Mouse (Mus musculus): ENCODE data around the gene Amotl1.
"Not testable (repeated sequence)": the region's sequence is repeated elsewhere in the genome, so short reads cannot be mapped to it uniquely, and the experiment has no call there.

Gene Amotl1

DNA sequence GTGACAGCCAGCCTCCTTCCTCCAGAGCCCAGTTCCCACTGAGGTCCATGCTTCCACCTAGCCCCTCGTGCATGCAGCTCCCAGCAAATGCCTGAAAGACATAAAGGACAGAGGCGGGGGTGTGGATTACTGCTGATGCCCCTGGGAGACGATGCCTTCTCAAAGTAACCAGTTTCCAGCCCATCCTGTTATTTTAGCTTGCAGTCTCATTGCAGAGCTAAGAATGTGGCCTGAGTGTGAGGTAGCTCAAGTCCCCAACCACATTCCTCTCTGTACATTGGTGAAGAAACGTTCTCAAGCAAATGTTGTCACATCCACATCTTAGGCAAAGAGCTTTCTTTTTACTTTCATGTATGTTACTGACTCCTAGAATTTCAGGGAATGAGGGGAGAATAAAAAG, at the start of gene Amotl1:
Gene Amotl1, minus strand, starts transcription at position 101 of the 400 bp plus-strand sequence.
- in situ Hi-C loops (cut with MseI, MboI): no loop called here

DNA sequence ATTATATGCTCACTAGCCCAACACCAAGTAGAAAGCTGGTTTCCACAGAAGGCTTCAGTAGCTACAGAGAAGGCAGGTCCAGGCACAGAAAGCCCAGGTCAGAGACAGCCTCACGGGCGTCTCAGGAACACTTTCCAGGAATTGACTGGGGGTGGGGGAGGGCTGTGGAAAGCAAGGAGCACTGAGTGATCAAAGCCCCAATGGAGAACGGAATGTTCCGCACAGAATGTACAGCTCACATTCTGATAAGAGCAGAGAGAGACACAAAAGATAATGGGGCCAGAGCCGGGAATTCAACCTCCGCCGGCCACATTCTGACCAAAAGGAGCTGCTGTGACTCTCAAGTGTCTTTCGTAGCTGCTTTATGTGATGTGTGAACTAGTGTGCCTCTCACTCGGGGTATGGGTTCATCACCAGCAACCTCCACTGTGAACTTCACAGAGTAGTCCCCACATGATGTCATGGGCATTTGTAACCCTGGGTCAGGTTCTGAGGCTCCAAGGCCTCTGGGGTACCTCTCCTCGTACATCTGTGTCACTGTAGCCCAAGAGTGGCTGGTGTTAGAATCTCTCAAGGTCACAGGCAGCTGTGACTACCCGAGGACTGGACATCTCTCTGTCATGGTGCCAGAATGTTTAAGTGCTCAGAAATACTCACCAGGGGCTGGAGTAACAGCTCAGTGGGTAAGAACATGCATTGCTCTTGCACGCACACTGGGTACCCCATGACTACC, 44.7 kb upstream of the Amotl1 start:
- in situ Hi-C loops (cut with MseI, MboI): no loop called here

DNA sequence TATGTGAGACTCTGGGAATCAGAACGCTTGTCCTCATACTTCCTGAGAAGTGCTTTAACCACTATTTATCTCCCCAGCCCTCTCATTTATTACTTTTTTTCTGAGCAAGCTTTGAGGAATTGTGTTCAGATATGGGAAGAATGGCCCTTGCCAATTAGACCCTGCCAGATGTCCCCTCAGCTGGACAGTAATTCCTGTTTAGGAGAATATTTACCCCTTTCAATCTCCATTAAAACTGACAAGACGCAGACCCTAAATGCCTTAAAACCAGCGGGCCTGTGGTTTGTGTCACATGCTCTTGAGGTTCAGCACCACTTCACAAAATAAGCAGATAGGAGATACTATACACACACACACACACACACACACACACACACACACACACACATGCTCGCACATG, 39.5 kb upstream of the Amotl1 start:
- in situ Hi-C loops (cut with MseI, MboI): no loop called here

DNA sequence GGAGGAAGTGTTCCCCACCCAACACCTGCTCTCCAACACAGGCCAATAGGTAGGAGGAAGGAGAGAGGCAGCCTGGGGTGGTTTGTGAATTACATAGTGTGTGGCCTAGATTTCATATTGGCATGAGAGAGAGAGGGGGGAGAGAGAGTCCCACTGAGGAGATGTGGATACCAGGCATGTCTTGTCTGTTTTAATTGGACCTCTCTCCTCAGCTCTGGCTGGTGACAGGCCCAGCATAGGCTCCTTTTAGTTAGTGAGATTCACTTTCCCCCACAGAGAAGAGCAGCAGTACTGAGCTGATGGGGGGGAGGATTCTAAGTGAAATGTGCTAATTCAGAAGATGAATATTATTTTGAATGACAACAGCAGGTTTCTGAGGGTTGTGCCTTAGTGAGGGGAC, 37.9 kb upstream of the Amotl1 start:
- in situ Hi-C loops (cut with MseI, MboI): no loop called here

DNA sequence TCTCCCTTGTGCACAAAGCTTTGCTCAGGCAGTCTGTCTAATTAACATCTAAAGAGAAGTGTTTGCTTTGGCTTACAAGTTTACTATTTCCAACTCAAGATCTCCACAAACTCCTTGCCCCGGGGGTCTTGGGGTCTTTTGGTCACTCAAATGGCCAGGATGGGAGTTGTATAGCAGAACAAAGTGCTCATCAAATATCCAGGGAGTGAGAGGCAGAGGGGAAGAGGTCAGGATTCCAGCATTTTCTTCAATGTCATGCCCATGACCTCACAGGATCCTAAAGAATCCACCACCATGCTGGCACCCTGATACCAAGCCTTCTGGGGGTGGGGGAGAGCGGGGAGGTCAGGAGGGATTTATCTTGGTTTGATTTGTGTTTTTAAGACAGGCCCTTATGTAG, 35.7 kb upstream of the Amotl1 start:
- in situ Hi-C loops (cut with MseI, MboI): no loop called here

DNA sequence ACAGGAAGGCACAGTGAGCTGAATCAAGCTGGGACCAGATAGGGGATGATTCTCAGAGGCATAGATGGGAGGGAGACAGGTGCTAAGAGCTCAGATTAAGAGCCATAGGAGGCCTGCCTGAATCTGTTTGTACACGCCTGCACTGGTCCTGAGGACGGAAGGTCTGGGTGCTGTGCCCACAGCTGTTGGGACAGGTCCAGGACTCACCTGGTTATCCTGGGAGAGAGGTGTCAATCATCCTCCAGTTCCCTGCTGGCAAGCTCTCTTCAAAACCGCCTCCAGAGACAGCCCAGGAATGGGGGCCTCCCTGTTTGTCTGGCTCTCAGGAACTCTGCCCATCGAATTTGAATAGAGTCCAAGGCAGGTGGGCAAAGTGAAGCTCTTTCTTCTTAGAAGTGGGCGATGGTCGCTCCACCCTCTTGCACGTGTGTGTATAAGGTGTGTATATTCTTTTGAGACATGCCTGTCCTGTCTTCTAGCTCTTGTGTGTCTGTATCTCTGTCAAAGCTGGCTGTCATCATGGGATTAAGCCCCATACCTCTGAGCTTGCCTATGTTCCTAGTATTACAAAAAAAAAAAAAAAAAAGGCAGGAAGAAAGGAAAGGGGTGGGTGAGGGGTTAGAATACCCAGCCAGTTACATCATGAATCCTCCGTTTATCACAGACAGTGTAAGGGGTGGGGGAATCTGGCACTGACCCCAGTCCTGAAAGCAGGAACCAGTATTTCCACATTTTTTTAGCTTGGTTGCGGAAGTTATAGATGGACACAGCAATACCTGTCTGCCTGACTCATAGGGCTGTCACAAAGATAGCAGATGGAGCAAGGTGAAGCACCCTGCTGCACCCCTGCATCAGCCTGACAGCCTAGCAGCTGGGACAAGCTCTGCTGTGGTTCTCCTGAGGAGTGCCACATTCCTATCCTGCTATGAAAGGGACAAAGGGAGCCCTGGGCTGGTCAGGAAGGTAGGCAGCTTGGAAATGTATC, 31.1 kb upstream of the Amotl1 start:
- in situ Hi-C loops (cut with MseI, MboI): no loop called here

DNA sequence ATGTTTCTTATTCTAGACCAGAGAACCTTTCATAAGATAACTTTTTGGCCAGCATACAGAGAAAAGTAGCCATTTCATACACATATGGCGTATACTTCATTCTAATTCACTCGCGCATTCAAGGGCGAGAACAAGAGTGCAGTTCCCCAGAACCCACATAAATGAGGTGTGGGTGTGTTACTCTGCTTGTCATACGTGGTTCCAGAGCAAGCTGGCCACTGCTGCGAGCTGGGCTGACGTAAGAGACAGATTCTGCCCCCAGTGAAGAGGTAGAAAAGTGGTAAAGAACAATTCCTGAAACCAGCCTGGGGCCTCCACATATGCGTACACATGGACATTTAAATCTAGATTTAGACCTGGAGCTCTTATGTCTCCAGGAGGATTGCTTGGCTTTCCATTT, 29.6 kb upstream of the Amotl1 start:
- in situ Hi-C loops (cut with MseI, MboI): no loop called here

DNA sequence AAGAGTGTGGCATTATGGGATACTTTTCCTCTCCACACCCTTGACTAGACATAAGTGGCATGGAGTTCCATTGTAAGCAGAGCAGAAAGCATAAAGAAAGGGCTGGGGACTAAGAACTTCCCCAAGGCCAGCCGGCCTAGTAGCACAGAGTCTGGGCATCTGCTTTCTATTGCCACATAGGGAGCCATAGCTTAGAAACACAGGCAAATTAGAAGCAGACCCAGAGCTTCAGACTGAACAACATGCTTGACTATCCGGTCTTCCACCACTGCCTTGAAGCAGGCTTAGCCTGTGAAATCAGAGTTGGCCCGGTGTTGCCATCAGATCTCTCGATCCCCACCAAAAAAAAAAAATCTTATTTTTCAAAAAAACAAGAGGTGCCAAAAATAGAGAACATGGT, 28.3 kb upstream of the Amotl1 start:
- in situ Hi-C loops (cut with MseI, MboI): no loop called here

DNA sequence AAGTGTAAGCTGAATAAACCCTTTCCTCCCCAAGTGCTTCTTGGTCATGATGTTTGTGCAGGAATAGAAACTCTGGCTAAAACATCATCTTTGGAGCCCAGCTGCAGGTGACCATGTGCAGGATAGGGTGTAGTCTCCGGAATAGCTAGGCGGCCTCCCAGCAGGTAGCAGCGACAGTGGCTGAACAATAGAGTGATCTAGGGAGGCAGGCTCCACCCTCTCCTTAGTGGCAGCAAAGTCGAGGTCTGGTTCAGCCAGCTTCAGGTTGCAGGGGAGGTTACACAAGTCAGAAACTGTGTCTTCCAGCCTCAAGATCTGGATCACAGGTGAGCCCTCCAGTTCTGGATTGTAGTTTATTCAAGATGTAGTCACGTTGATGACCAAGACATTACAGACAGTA, 27.1 kb upstream of the Amotl1 start:
- in situ Hi-C loops (cut with MseI, MboI): not testable (repeated sequence)

DNA sequence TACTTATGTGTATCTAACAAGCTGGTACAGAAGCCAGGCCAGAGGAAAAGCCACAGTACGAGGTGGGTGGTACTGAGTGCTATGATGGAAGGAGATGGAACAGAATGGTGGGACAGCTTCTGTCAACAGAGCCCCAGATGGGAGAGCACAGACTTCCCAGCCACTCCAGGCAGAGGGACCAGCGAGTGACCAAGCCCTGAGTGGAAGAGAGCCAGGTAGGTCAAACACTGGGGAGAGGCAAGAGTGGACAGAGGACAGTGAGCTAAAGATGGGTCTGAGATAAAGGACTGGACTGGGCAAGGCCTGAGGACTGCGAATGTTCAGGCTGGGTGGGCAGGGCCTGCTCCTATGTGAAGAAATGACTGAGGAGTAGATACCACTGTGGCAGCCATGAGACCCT, 23.5 kb upstream of the Amotl1 start:
- in situ Hi-C loops (cut with MseI, MboI): no loop called here

DNA sequence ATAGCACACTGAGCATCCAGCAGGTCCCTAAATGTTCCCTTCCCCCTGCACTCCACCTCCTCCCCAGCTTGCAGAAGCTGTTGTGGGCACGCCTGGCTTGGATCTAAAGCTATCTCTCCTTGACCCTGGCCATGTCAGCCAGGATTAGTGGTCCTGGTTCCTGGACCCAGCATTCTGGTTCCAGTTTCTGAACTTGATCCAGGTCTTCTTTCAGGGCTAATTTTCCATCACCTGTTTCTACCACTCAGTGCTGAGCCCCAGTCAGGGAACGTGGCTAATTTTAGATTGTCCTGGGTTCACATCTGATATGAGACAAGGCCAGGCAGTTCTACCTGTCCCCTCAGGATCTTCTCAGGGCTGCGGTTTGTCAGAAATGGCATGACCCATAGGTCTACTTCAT, 21.2 kb upstream of the Amotl1 start:
- in situ Hi-C loops (cut with MseI, MboI): no loop called here

DNA sequence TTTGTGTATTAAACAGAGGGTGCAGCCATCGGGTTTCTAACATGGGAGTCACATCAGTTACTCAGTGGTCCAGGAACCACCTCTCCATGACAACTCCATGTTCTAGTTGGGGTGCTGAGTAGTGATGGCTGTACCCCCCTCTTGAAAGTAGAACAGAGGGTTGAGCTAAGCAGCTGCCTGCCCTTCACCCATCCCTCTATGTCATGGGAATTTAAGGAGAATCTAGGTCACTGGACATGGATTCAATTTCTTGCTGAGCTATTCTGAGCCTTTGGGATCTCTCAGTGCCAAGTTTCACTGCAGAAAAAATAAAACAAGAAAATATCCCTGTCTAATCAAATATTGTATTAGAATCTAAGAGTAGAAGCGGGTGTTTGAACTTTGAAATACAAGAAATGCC, 18.7 kb upstream of the Amotl1 start:
- in situ Hi-C loops (cut with MseI, MboI): no loop called here

DNA sequence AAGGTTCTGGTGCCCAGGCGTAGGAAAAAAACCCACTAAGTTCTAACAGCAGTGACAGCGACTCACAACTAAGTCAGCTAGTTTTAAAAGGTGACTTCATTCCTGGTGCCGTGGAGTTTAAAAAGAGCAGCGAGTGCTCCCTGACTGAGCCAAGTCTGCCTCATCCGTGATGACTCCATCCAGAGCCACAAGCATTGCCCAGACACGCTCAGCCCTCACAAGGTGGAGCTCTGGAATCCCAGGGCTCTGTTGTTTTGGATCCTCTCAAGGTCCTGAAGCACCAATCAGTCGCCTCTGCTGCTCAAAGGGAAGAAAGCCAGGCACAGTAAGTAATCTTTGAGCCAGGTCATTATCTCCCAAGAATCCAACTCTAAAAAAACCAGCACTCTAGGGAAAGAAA, 18.0 kb upstream of the Amotl1 start:
- in situ Hi-C loops (cut with MseI, MboI): no loop called here

DNA sequence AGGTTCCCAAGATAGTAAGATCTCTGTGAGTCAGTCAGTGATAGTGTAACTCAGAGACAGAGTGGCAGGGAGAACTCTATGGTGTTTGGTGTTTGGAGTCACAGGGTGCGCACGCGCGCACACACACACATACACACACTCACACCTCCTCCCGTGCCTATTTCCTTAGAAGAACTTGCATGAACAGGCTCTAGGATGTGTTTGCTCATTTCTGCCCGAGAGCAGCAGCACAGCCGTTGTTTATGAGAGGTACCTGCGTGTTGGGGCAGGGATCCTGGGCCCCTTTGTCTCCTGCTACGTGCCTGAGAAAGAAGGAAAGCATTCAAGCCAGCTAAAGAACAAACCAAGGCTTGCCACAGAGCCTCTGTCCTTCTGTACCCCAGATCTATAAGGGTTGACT, 17.3 kb upstream of the Amotl1 start:
- in situ Hi-C loops (cut with MseI, MboI): no loop called here

DNA sequence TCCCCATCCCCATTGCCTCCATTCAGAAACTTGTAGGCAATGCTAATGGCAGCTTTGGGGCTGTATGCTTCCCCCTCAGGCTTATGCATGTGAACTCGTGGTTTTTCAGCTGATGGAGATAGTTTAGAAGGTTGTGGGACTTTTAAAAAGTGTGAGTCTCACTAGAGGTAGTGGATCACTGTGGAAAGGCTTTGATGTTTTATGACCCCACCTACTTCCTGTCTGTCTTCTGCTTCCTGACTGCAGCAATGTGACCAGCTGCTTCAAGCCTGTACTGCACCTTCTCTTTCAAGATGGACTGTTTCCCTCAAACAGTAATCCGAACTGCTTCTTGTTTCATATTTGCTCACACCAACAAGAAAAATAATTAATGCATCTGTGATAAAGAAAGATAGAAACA, 13.1 kb upstream of the Amotl1 start:
- in situ Hi-C loops (cut with MseI, MboI): no loop called here

DNA sequence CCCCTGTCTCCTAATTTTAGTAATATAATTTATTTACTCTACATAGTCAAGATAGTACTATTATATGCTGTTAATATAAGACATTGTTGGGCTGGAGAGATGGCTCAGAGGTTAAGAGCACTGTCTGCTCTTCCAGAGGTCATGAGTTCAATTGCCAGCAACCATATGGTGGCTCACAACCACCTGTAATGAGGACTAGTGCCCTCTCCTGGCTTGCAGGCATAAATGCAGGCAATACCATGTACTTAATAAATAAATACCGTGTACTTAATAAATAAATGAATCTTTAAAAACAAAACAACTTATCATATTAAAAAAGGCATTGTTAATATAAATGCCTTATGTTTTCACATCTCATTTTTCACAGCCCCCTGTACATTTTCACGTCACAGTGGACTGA, 9.2 kb upstream of the Amotl1 start:
- in situ Hi-C loops (cut with MseI, MboI): no loop called here

DNA sequence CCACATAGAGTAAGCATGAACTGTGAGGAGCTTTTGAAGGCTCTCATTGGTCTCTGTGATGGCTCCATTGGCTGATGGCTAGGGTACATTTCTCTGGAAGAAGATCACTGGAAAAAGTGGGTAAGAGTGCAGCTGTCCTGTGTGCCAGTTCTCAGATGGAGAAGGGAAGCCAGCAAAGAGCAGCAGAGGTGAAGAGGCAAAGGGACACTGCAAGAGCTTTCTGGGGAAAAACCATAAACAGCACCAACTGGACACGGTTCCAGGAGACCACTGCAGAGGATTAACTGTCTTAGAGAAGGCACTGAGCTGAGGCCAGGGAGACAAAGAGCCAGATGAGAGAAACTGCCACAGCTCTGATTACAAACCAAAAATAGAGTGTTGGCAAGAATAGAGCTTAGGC, 7.9 kb upstream of the Amotl1 start:
- in situ Hi-C loops (cut with MseI, MboI): no loop called here

DNA sequence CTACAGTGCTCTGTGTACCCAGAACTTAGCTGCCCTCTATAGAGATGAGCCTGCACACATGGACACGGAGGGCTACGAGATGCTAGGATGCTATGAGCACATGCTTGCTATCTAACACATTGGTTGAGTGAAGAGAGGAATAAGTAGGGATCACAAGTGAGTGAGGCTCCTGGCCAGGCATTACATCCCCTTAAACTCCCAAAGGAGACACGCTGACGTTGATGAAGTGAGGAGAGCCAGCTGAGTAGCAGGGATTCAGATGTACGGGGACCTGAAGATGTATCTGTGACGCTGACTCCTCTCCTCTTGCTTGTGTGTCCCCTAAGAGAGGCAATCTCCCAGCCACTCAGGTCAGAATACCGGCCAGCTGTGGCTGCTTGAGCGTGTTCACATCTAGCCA, 3.0 kb upstream of the Amotl1 start:
- in situ Hi-C loops (cut with MseI, MboI): no loop called here

DNA sequence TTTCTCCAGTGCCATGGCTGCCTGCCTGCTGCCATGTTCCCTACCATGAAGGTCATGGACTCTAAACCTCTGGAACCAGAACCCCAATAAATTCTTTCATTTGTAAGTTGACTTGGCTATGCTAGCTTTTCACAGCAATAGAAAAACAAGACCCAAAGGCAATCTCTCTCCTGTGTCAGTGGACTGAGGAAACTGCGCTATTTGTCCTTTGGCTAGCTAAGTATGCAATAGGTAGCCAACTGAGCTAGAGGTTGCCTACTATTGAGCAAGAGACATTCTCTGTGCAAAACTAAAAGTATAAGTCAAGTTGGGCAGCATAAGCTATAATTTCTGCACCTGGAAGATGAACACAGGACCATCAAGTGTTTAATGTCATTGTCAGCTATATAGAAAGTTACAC, 1.8 kb upstream of the Amotl1 start:
- in situ Hi-C loops (cut with MseI, MboI): no loop called here

DNA sequence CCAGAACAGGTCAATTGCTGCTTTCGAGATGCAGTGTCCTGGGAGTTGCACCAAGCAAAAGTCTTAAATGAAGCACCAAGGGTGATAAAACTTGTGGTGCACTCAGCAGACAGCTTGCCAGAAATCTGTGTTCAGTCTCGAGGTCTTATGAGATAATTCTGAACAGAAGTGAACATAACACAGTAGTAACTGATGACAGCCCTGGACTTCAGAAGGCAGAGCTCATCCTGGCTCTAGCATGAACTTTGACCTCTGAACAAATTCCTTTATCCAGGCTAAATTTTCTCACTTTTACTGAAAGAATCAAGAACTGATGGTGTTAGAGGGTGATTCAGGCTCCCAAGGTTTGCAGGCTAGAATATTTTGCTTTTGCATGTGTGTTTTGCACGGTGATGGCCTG, 1.2 kb upstream of the Amotl1 start:
- in situ Hi-C loops (cut with MseI, MboI): no loop called here

DNA sequence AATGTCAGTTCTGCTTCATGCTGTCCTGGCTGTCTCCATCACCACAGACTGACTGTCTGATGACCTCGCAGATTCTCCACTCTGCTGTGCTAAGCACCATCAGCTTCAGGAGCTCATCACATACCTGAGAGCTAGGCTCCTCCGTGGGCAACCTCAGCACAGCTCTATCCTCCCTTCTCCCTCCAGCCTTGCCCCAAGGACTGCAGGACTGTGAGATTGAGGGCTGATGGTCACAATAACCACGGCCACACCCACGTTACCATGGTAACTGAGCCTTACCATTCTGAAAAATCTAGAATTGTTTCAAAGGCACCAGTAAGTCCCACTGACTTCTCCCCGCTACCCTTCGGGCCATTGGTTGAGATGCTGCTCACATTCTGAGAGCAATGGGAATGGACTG, 1.5 kb downstream of the Amotl1 start:
- in situ Hi-C loops (cut with MseI, MboI): no loop called here

DNA sequence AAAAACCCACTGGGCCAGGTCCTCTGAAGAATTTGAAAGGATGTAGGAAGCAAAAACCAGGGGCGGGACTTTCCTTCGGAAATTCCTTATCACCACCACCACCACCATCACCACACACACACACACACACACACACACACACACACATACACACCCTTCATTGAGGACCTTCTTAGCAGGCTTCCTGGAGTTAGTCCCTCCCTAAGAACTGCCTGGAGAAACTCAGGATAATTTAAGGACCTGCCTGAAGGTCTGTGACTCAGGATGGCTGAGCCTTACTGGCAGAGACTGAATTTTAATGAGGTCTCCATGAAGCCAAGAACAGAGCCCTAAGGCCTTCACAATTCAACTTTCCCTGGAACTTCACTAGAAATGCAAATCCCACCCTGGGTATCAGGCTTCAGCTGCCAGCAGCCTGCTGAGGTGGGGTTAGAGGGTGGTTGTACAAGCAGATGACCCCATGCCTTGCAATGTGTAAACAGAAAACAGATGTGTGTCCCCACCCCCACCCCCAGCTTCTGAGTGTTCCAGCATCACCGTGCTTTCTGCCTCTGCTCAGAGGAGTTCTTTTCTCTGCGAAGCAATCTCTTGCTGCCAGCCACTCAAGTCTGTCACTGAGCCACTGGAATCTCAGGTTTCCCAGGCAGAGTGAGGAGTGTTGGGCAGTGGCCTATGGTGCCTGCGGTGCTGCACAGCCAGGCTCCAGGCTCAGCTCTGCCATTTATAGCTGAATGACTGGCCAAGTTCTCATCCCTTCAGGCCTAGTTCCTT, 2.4 kb downstream of the Amotl1 start:
- in situ Hi-C loops (cut with MseI, MboI): no loop called here

Measured in mouse trophoblast stem cell (cell line).